Mouse (Mus musculus) liver, embryonic 12.5 days (tissue): ENCODE results near the gene Ptch2. TPM values are rescaled to one million over a fixed set of nuclear protein-coding genes. Genes with fewer than 3 reads are reported as not detected.

Source experiments
- ATAC-seq: fragments of 200-750 bp; cut with Nextera tagmentation; 2 replicates; pipeline ENCODE4 v1.8.0; 2017; ENCODE audit warnings: moderate number of reproducible peaks, mild to moderate bottlenecking, moderate library complexity
- H3K27ac ChIP-seq: fragments of 300-500 bp; sonication (generic); 2 replicates; pipeline ENCODE4 v1.5.1; 2016; ENCODE audit warnings: mild to moderate bottlenecking
- H3K27me3 ChIP-seq: fragments of 300-500 bp; sonication (generic); replicated peaks from 2 replicates; pipeline ENCODE4 v1.6.1; 2016; ENCODE audit warnings: mild to moderate bottlenecking, moderate library complexity
- H3K36me3 ChIP-seq: fragments of 300-500 bp; sonication (generic); 2 replicates; pipeline ENCODE4 v1.6.1; 2016; ENCODE audit warnings: mild to moderate bottlenecking, moderate library complexity
- H3K4me1 ChIP-seq: fragments of 300-500 bp; sonication (generic); 2 replicates; pipeline ENCODE4 v1.6.1; 2016
- H3K4me2 ChIP-seq: fragments of 300-500 bp; sonication (generic); 2 replicates; pipeline ENCODE4 v1.6.1; 2016; ENCODE audit warnings: mild to moderate bottlenecking, moderate library complexity
- H3K4me3 ChIP-seq: fragments of 300-500 bp; sonication (generic); 2 replicates; pipeline ENCODE4 v1.5.1; 2016; ENCODE audit warnings: mild to moderate bottlenecking, moderate library complexity
- H3K9ac ChIP-seq: fragments of 300-500 bp; sonication (generic); 2 replicates; pipeline ENCODE4 v1.6.1; 2016; ENCODE audit warnings: mild to moderate bottlenecking, moderate library complexity
- H3K9me3 ChIP-seq: fragments of 300-500 bp; sonication (generic); replicated peaks from 2 replicates; pipeline ENCODE4 v1.6.1; 2016; ENCODE audit warnings: mild to moderate bottlenecking, moderate library complexity
- WGBS: fragments of 180-500 bp; shearing (Covaris S2); methylation state at CpG from one replicate; pipeline ENCODE4 v1.1.7; 2016; ENCODE audit not compliant: insufficient replicate concordance; 5-methylcytosine and 5-hydroxymethylcytosine counted together
- polyA plus RNA-seq: library from polyadenylated mRNA; unstranded; fragments of >200 nt; fragmentation: Nextera tagmentation; extraction: Ambion mirVana; gene quantifications from 2 replicates; pipeline ENCODE4 v1.2.1, GENCODE M21; 2016

Gene Ptch2
- polyA plus RNA-seq, 1 experiment from 2014 or later, result 1.4 TPM

DNA sequence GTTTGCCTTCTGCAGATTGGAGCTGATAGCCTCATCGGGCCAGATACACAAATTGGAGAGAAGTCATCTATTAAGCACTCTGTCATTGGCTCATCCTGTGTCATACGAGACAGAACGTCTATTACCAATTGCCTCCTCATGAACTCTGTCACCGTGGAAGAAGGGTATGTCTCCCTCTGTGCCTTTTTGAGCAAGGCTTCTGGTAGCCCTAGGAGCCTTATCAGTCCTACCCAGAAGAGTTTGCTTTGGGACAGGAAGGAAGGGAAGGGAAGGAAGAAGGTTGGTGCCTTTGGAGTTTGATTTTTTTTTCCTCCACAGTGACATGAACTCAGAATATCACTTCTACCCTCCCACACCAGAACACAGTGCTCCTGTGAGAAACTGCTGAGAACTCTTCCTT, 25.3 kb upstream of the Ptch2 start:
- peaks cover 19% of the 10 kb centered on the region for H3K4me1 ChIP-seq
- H3K9me3 ChIP-seq, result no peaks in the 10 kb centered on the region
- no peak overlapping the region for H3K4me3 ChIP-seq
- no peak overlapping the region for H3K4me2 ChIP-seq
- WGBS, result 26% methylated on average over 4 of the region's 4 CpGs
- peak overlapping the region; percentile 17 for H3K27ac ChIP-seq
- peak; percentile 73 for ATAC-seq
- H3K27me3 ChIP-seq, result no peaks in the 10 kb centered on the region
- H3K36me3 ChIP-seq, result peaks cover 97% of the 10 kb centered on the region
- H3K9ac ChIP-seq, result no peak overlapping the region

DNA sequence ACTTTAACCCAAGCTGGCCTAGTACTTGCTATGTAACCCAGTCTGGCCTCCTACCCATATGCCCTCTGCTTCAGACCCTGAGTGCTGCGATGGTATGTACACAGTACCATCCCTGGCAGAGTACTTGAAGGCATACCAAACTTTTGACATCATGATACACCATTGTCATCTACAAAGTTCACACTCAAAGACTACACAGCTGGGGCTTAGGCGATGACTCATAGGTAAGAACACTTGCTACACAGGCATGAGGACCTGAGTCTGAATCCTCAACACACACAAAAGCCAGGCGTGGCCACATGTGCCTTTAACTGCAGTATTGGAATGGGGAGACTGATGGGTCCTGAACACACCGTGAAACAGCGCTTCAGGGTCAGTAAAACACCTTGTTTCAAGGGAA, 24.7 kb upstream of the Ptch2 start:
- Histone ChIP-seq H3K4me3 (no peak overlapping the region), H3K9ac (no peak overlapping the region), H3K4me2 (no peak overlapping the region), H3K27ac (peak overlapping the region; percentile 17), H3K27me3 (no peaks in the 10 kb centered on the region), H3K9me3 (no peaks in the 10 kb centered on the region), H3K36me3 (peaks cover 92% of the 10 kb centered on the region), H3K4me1 (peaks cover 19% of the 10 kb centered on the region)
- ATAC-seq, result no peak
- WGBS, result 91% methylated on average over 5 of the region's 5 CpGs

DNA sequence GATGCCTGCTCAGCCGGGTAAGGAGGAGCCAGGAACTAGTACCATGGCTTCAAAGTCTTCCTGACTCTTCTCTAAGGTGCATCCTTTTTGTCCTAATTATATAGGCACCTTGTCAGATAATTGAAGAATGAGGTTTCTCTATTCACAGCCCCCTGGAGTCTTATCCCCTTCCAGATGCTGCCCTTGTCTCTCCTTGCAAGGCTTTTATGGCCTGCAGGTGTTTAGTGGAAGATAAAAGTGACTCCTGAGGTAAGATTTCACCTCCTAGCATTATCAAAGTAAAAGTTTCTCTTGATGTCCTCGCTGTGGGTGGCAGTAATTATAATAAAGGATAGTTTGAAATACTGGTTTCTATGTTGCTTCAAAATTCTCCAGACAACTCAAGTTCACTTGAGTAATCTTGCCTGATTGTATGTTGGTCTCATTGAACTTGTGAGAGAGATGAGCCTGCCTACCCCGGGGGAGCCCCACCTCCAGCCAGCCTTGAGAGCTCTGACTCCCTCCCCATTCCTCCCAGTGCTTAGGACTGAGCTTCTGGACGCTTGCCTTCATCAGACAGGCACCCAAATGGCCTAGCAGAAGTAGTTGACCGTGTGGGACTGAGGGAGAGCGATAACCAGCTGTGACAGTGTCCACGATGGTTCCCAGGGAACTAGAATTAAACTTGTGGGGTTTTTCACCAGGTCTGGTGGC, 7.8 kb upstream of the Ptch2 start:
- Histone ChIP-seq H3K9me3 (no peaks in the 10 kb centered on the region), H3K36me3 (peaks cover 38% of the 10 kb centered on the region), H3K27ac (peak overlapping the region; percentile 85), H3K27me3 (no peaks in the 10 kb centered on the region), H3K4me1 (peaks cover 58% of the 10 kb centered on the region), H3K9ac (peak overlapping the region; percentile 52; the same call in 1 of the 2 replicates), H3K4me2 (peak overlapping the region; percentile 17; the same call in 1 of the 2 replicates), H3K4me3 (no peak overlapping the region)
- 72% methylated on average over 7 of the region's 7 CpGs for WGBS
- peak; percentile 38; the same call in 1 of the 2 replicates for ATAC-seq

DNA sequence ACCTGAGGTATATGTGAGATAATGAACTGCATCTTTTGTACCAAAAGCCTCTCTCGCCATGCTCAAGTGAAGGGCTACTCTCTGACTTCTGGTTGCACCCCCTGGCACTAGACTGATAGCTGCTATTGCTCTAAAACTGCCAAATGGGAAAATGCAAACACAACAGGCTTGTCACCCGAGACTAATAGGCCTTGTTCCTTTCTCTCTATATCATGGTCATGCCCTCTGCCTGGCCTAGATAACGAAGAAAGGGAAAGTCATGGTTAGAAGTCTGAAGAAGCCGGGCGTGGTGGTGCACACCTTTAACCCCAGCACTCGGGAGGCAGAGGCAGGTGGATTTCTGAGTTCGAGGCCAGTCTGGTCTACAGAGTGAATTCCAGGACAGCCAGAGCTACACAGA, 5.3 kb upstream of the Ptch2 start:
- Histone ChIP-seq H3K9me3 (no peaks in the 10 kb centered on the region), H3K27me3 (peaks cover 17% of the 10 kb centered on the region), H3K36me3 (peaks cover 22% of the 10 kb centered on the region), H3K4me2 (peak overlapping the region; percentile 40), H3K9ac (peak overlapping the region; percentile 36; the same call in 1 of the 2 replicates), H3K4me1 (peaks cover 54% of the 10 kb centered on the region), H3K27ac (peak overlapping the region; percentile 85), H3K4me3 (no peak overlapping the region)
- WGBS, result 22% methylated on average over 7 of the region's 7 CpGs
- ATAC-seq, result peak; percentile 90

DNA sequence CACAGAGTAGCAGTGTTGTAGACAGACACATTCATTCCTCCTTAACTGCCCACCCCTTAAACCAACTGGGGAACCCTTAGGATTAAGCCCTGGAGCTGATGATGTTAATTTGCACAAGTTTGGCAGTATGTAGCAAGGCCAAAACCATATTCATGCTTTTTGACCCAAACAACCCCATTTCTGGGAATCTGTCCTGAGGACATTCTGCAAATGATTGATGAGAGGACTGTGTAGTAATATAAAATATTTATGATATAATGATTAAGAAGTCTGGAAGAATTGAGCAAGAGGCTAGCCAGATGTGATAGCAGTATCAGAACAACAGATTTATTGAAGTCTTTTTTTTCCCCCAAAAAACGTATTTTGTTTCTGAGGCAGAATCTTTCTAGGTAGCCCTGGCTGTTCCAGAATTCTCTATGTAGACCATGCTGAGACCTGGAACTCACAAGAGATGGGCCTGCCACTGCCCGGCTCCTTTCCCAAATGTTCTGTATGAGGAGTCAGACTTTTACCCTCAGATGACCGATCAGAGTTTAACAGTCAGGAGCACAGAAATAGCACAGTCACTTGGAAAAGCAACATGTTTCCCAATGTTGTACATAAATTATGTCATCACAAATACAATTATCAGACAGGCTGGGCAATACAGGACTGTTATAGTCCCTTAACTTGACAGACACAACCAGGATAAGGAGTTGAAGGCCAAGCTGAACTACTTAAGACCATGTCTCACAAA, 1.1 kb upstream of the Ptch2 start:
- Histone ChIP-seq H3K36me3 (no peaks in the 10 kb centered on the region), H3K4me2 (no peak overlapping the region), H3K27ac (no peak overlapping the region), H3K4me3 (no peak overlapping the region), H3K4me1 (peaks cover 32% of the 10 kb centered on the region), H3K27me3 (peaks cover 46% of the 10 kb centered on the region), H3K9me3 (no peaks in the 10 kb centered on the region), H3K9ac (no peak overlapping the region)
- ATAC-seq, result no peak
- WGBS, result 70% methylated on average over 3 of the region's 3 CpGs

DNA sequence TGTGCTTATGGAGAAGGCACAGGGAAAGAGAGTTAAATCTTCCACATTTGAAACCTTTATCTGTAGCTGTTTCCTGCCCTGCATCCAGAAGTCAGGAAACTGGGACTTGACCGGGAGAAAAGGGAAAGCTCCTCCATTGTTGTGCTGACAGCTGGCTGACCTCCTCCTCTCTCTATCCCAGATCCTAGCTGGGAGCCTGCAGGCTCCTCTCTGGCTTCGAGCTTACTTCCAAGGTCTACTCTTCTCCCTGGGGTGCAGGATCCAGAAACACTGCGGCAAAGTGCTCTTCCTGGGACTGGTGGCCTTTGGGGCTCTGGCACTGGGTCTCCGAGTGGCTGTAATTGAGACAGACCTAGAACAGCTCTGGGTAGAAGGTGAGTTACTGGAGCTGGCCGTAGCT, 791 bp downstream of the Ptch2 start:
- ATAC-seq, result no peak
- Histone ChIP-seq H3K9me3 (no peaks in the 10 kb centered on the region), H3K4me1 (peaks cover 16% of the 10 kb centered on the region), H3K27me3 (peaks cover 51% of the 10 kb centered on the region), H3K4me3 (peak overlapping the region; percentile 58), H3K27ac (no peak overlapping the region), H3K9ac (no peak overlapping the region), H3K4me2 (peak overlapping the region; percentile 83), H3K36me3 (no peaks in the 10 kb centered on the region)
- WGBS, result 21% methylated on average over 5 of the region's 5 CpGs

DNA sequence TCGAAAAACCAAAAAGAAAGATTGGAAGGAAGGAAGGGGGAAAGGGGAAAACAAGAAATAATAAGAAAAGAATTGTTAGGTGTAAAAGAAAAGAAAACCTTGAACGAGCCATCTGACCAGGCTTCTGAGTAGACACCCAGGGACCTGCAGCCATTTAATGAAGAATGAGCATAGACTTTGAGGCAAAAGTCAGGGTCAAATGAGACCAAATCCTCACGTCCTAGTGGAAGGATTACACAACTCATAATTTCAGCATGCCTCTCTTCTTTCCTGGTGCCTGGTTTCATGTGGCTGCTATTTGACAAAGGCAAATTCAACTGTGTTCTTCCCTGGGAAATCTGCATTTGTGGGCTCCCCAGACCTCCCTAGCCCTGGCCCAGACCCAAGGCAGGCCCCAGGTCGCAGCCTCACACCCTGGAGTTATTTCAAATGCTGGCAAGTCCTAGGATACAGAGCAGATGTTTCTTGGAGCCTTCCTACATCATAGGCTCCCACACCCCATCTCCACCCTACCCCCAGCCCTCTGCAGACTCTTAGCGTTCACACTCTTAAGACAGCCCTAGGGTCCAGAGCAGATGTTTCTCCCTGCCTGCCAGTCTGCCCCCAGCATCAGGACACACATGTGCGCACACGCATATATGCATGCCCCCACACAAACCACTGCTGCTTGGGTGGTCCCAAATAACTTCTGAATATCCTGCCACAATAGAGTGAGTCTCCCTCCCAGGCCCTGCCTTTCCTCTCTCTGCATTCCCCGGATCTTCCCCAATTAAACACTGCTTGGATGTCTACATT, 2.3 kb downstream of the Ptch2 start:
- Histone ChIP-seq H3K9ac (no peak overlapping the region), H3K9me3 (no peaks in the 10 kb centered on the region), H3K36me3 (no peaks in the 10 kb centered on the region), H3K27ac (no peak overlapping the region), H3K4me1 (peaks cover 15% of the 10 kb centered on the region), H3K4me3 (no peak overlapping the region), H3K4me2 (no peak overlapping the region), H3K27me3 (peaks cover 51% of the 10 kb centered on the region)
- ATAC-seq, result no peak
- 66% methylated on average over 8 of the region's 8 CpGs for WGBS

DNA sequence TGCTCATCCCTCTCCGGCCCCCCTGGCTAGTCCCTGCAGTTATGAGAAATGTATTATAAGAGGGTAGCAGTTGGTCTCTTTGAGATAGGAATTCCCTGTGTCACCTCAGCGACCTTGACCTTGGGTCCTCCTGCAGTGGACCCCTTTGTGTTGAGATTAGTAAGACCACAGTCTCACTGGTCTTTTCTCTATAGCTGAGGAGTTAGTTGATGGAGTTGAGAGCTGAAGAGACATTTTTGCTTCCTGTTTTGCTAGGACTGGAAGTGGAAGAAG, 2.8 kb downstream of the Ptch2 start:
- peaks cover 57% of the 10 kb centered on the region for H3K27me3 ChIP-seq
- peaks cover 15% of the 10 kb centered on the region for H3K4me1 ChIP-seq
- H3K9me3 ChIP-seq, result no peaks in the 10 kb centered on the region
- ATAC-seq, result no peak
- WGBS, result 58% methylated on average over 2 of the region's 2 CpGs
- H3K4me2 ChIP-seq, result no peak overlapping the region
- no peak overlapping the region for H3K9ac ChIP-seq
- H3K27ac ChIP-seq, result no peak overlapping the region
- H3K36me3 ChIP-seq, result no peaks in the 10 kb centered on the region
- no peak overlapping the region for H3K4me3 ChIP-seq

DNA sequence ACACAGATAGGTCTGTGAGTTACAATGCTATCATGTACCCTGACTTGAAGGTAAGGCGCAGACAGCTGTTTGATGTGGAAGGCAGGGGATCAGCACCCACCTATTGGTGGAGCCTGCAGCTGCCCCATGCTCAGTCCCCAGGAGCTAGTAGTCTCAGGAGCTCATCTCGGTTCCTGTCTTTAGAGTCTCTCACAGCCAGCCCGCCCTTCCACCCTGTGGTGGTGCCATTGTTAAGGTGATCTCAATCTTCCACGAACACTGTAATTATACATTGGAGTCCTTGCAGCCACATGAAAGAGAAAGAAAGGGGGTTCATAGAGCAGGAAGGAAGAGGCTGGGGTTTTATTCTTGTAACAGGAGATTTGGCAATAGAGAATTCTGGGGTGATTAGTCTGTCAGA, 4.2 kb downstream of the Ptch2 start:
- H3K4me2 ChIP-seq, result no peak overlapping the region
- no peaks in the 10 kb centered on the region for H3K9me3 ChIP-seq
- ATAC-seq, result no peak
- H3K4me3 ChIP-seq, result no peak overlapping the region
- H3K4me1 ChIP-seq, result peaks cover 15% of the 10 kb centered on the region
- H3K9ac ChIP-seq, result no peak overlapping the region
- no peaks in the 10 kb centered on the region for H3K36me3 ChIP-seq
- WGBS, result 68% methylated on average over 4 of the region's 4 CpGs
- H3K27ac ChIP-seq, result no peak overlapping the region
- H3K27me3 ChIP-seq, result peaks cover 57% of the 10 kb centered on the region

DNA sequence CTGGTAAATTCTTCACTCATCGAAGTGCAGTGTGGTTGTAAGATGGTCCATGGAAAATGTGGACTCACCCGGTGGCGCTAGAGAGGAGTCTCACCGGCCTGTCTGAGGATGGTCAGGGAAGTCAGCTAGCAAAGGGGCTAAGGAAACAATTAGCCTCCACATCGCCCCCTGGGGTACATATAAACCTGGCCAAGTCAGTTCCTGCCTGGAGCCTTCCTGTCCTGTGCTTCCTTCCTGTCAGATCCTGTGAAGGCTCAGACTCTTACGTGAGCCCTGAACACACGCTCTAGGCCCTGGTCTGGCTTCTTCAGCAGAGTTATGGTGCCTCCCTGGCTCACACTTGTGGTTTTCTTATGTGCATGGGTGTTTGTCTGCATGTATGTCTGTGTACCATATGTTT, 5.3 kb downstream of the Ptch2 start:
- 37% methylated on average over 7 of the region's 7 CpGs for WGBS
- peaks cover 53% of the 10 kb centered on the region for H3K27me3 ChIP-seq
- no peaks in the 10 kb centered on the region for H3K36me3 ChIP-seq
- H3K9ac ChIP-seq, result no peak overlapping the region
- H3K4me1 ChIP-seq, result peaks cover 6% of the 10 kb centered on the region
- no peak overlapping the region for H3K4me3 ChIP-seq
- ATAC-seq, result no peak
- no peak overlapping the region for H3K27ac ChIP-seq
- H3K9me3 ChIP-seq, result no peaks in the 10 kb centered on the region
- no peak overlapping the region for H3K4me2 ChIP-seq

DNA sequence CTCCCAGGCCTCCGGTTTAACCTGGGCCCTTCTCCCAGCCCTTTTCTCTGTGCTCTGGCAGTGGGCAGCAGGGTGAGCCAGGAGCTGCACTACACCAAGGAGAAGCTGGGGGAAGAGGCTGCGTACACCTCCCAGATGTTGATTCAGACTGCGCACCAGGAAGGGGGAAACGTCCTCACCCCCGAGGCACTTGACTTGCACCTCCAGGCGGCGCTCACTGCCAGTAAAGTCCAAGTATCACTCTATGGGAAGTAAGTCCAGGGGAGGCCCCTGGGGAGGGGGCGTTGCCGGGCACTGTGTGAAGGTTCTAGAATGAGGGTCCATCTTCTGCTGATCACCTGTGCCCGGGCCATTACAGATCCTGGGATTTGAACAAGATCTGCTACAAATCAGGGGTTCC, 8.8 kb downstream of the Ptch2 start:
- Histone ChIP-seq H3K4me1 (no peaks in the 10 kb centered on the region), H3K9ac (no peak overlapping the region), H3K27me3 (peaks cover 39% of the 10 kb centered on the region), H3K4me2 (no peak overlapping the region), H3K36me3 (no peaks in the 10 kb centered on the region), H3K4me3 (no peak overlapping the region), H3K9me3 (no peaks in the 10 kb centered on the region), H3K27ac (no peak overlapping the region)
- 72% methylated on average over 10 of the region's 10 CpGs for WGBS
- ATAC-seq, result no peak

DNA sequence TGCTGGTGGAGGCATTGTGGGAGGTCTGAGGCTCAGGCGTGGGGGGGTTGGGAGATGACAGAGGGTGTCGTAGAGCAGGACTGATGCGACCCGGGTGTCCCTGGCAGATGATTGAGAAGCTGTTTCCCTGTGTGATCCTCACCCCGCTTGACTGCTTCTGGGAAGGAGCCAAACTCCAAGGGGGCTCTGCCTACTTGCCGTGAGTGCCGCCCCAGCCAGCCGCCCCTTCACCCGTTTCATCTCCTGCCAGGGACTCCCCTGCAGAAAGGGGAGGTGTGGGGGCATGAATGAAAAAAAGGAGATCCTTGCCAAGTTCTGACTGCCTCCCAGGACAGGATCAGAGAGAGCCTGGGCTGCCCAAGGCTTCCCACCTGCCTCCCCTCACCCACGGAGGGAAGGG, 9.3 kb downstream of the Ptch2 start:
- H3K9me3 ChIP-seq, result no peaks in the 10 kb centered on the region
- 79% methylated on average over 10 of the region's 10 CpGs for whole genome bisulfite sequencing
- no peak overlapping the region for H3K9ac ChIP-seq
- no peak overlapping the region for H3K4me2 ChIP-seq
- no peaks in the 10 kb centered on the region for H3K36me3 ChIP-seq
- H3K4me1 ChIP-seq, result no peaks in the 10 kb centered on the region
- no peak overlapping the region for H3K4me3 ChIP-seq
- ATAC-seq, result no peak
- H3K27me3 ChIP-seq, result peaks cover 39% of the 10 kb centered on the region
- H3K27ac ChIP-seq, result no peak overlapping the region
